Mouse (Mus musculus) forebrain, embryonic 11.5 days (tissue): Measurements from ENCODE around the gene Olfr557. TPM values are rescaled to one million over a fixed set of nuclear protein-coding genes. Genes with fewer than 3 reads are reported as not detected.

Experiments used
- ATAC-seq: fragments of 200-750 bp; cut with Nextera tagmentation; replicated peaks from 2 replicates; pipeline ENCODE4 v1.8.0; 2017; ENCODE audit warnings: moderate TSS enrichment; ENCODE audit not compliant: low FRiP score
- DNase-seq: peaks from one replicate; pipeline ENCODE4 v3.0.0-alpha.2; 2017; ENCODE audit warnings: low spot score
- H3K27ac ChIP-seq: fragments of 300-500 bp; sonication (generic); 2 replicates; pipeline ENCODE4 v1.5.1; 2014; ENCODE audit warnings: low read depth, low read length
- H3K27me3 ChIP-seq: fragments of 300-500 bp; sonication (generic); 2 replicates; pipeline ENCODE4 v1.6.1; 2014; ENCODE audit warnings: mild to moderate bottlenecking, low read length, mixed read lengths; ENCODE audit not compliant: control insufficient read depth, insufficient read depth
- H3K36me3 ChIP-seq: fragments of 300-500 bp; sonication (generic); 2 replicates; pipeline ENCODE4 v1.6.1; 2014; ENCODE audit warnings: mild to moderate bottlenecking, low read length, moderate library complexity, mixed read lengths; ENCODE audit not compliant: control insufficient read depth, insufficient read depth
- H3K4me1 ChIP-seq: fragments of 300-500 bp; sonication (generic); replicated peaks from 2 replicates; pipeline ENCODE4 v1.6.1; 2014; ENCODE audit warnings: low read length, mixed read lengths; ENCODE audit not compliant: control insufficient read depth, insufficient read depth
- H3K4me2 ChIP-seq: fragments of 300-500 bp; sonication (generic); 2 replicates; pipeline ENCODE4 v1.6.1; 2014; ENCODE audit warnings: low read depth, mild to moderate bottlenecking, low read length, moderate library complexity, mixed read lengths; ENCODE audit not compliant: severe bottlenecking
- H3K4me3 ChIP-seq: fragments of 300-500 bp; sonication (generic); 2 replicates; pipeline ENCODE4 v1.5.1; 2014; ENCODE audit warnings: low read depth, low read length
- H3K9ac ChIP-seq: fragments of 300-500 bp; sonication (generic); 2 replicates; pipeline ENCODE4 v1.6.1; 2014; ENCODE audit warnings: low read length
- H3K9me3 ChIP-seq: fragments of 300-500 bp; sonication (generic); 2 replicates; pipeline ENCODE4 v1.6.1; 2016; ENCODE audit warnings: low read length, mixed read lengths; ENCODE audit not compliant: control insufficient read depth
- WGBS: fragments of 180-500 bp; shearing (Covaris S2); extraction: QIAGEN DNeasy Blood & Tissue Kit; methylation state at CpG from one replicate; pipeline ENCODE4 v1.1.7; 2014; 5-methylcytosine and 5-hydroxymethylcytosine counted together
- polyA plus RNA-seq: library from polyadenylated mRNA; unstranded; fragments of >200 nt; fragmentation: Nextera tagmentation; extraction: Ambion mirVana; gene quantifications from 2 replicates; pipeline ENCODE4 v1.2.1, GENCODE M21; 2014

Olfr557 gene
- polyA plus RNA-seq, result not detected in 2 replicates

- Histone ChIP-seq H3K4me2 (no peak within 1 kb of the TSS), H3K27ac (no peak within 1 kb of the TSS), H3K4me3 (no peak within 1 kb of the TSS), H3K4me1 (no peaks in the 10 kb centered on the region), H3K9me3 (no peaks in the 10 kb centered on the region), H3K9ac (no peak within 1 kb of the TSS), H3K36me3 (no peaks in the 10 kb centered on the region), H3K27me3 (no peaks in the 10 kb centered on the region)
- 82% methylated on average over 5 of the region's 5 CpGs for WGBS
- no peak for ATAC-seq
- DNase-seq, result no peak
These were observed at the start of gene Olfr557 for GRCm38 (mm10) chr7:102695358-102696125. Olfr557 (plus strand) TSS chr7:102695910.

- no peak for DNase-seq
These were observed 37.2 kb upstream of the Olfr557 start, which contains the start of gene Olfr555 for GRCm38 (mm10) chr7:102658523-102658922. Olfr555 (plus strand) TSS chr7:102658823.

GRCm38 (mm10) chr7:102664599-102664998, 31.1 kb upstream of the Olfr557 start, which contains the start of gene Olfr556:
Olfr556 (plus strand) TSS chr7:102664899.
- Histone ChIP-seq H3K4me1 (no peaks in the 10 kb centered on the region), H3K9ac (no peak within 1 kb of the TSS), H3K4me3 (no peak within 1 kb of the TSS)

More at GRCm38 (mm10) chr7:102658523-102658922, 37.2 kb upstream of the Olfr557 start, which contains the start of gene Olfr555:
- Histone ChIP-seq H3K9ac (no peak within 1 kb of the TSS), H3K27me3 (no peaks in the 10 kb centered on the region), H3K4me2 (no peak within 1 kb of the TSS), H3K27ac (no peak within 1 kb of the TSS), H3K9me3 (no peaks in the 10 kb centered on the region), H3K36me3 (no peaks in the 10 kb centered on the region), H3K4me1 (no peaks in the 10 kb centered on the region), H3K4me3 (no peak within 1 kb of the TSS)
- ATAC-seq, result no peak
- WGBS, result 76% methylated on average over 1 of the region's 1 CpGs

GRCm38 (mm10) chr7:102665378-102665777, 30.3 kb upstream of the Olfr557 start:
- Histone ChIP-seq H3K9me3 (no peaks in the 10 kb centered on the region), H3K4me2 (no peak overlapping the region), H3K4me3 (no peak overlapping the region), H3K9ac (no peak overlapping the region), H3K27me3 (no peaks in the 10 kb centered on the region), H3K4me1 (no peaks in the 10 kb centered on the region), H3K36me3 (no peaks in the 10 kb centered on the region), H3K27ac (no peak overlapping the region)
- 42% methylated on average over 2 of the region's 2 CpGs for WGBS
- DNase-seq (no peak), ATAC-seq (no peak)

More at GRCm38 (mm10) chr7:102664599-102664998, 31.1 kb upstream of the Olfr557 start, which contains the start of gene Olfr556:
- H3K27me3 ChIP-seq, result no peaks in the 10 kb centered on the region
- H3K27ac ChIP-seq, result no peak within 1 kb of the TSS
- DNase-seq, result no peak
- H3K4me2 ChIP-seq, result no peak within 1 kb of the TSS
- no peak for ATAC-seq
- H3K9me3 ChIP-seq, result no peaks in the 10 kb centered on the region
- no peaks in the 10 kb centered on the region for H3K36me3 ChIP-seq
- 69% methylated on average over 3 of the region's 3 CpGs for WGBS

GRCm38 (mm10) chr7:102676225-102676624, 19.5 kb upstream of the Olfr557 start:
- Histone ChIP-seq H3K4me3 (no peak overlapping the region), H3K4me1 (no peaks in the 10 kb centered on the region), H3K4me2 (no peak overlapping the region), H3K27me3 (no peaks in the 10 kb centered on the region), H3K9ac (no peak overlapping the region), H3K27ac (no peak overlapping the region), H3K36me3 (no peaks in the 10 kb centered on the region), H3K9me3 (no peaks in the 10 kb centered on the region)
- WGBS, result 93% methylated on average over 2 of the region's 2 CpGs
- ATAC-seq (no peak), DNase-seq (no peak)

- DNase-seq (no peak), ATAC-seq (no peak)
- no peak overlapping the region for H3K4me3 ChIP-seq
- no peak overlapping the region for H3K27ac ChIP-seq
- H3K9me3 ChIP-seq, result no peaks in the 10 kb centered on the region
- WGBS, result 89% methylated on average over 1 of the region's 1 CpGs
- no peaks in the 10 kb centered on the region; the same call in 1 of the 2 replicates for H3K4me1 ChIP-seq
- no peak overlapping the region for H3K9ac ChIP-seq
- H3K36me3 ChIP-seq, result no peaks in the 10 kb centered on the region
- H3K27me3 ChIP-seq, result no peaks in the 10 kb centered on the region
- H3K4me2 ChIP-seq, result no peak overlapping the region
These were observed 13.8 kb upstream of the Olfr557 start for GRCm38 (mm10) chr7:102681916-102682315.

GRCm38 (mm10) chr7:102686944-102687501, 8.7 kb upstream of the Olfr557 start, which contains the start of gene Trim68:
Trim68 (minus strand) TSS chr7:102687327.
- Histone ChIP-seq H3K36me3 (no peaks in the 10 kb centered on the region), H3K27me3 (no peaks in the 10 kb centered on the region), H3K4me2 (peak within 1 kb of the TSS; percentile 50), H3K4me3 (peak within 1 kb of the TSS; percentile 53), H3K27ac (peak within 1 kb of the TSS; percentile 50; the same call in 1 of the 2 replicates), H3K9ac (peak within 1 kb of the TSS; percentile 72), H3K9me3 (no peaks in the 10 kb centered on the region), H3K4me1 (no peaks in the 10 kb centered on the region; the same call in 1 of the 2 replicates)
- WGBS, result under 1% methylated on average over 40 of the region's 40 CpGs
- ATAC-seq (peak; percentile 100), DNase-seq (peak; percentile 93)

GRCm38 (mm10) chr7:102698461-102698860, 2.8 kb downstream of the Olfr557 start:
- Histone ChIP-seq H3K27me3 (no peaks in the 10 kb centered on the region), H3K4me1 (no peaks in the 10 kb centered on the region), H3K27ac (no peak overlapping the region), H3K9me3 (no peaks in the 10 kb centered on the region), H3K4me3 (no peak overlapping the region), H3K4me2 (no peak overlapping the region), H3K36me3 (no peaks in the 10 kb centered on the region), H3K9ac (no peak overlapping the region)
- DNase-seq (no peak), ATAC-seq (no peak)
- WGBS, result 90% methylated on average over 7 of the region's 7 CpGs
